Mouse (Mus musculus) kidney, embryonic 16.5 days (tissue): ENCODE measurements at regions not wholly inside any gene's neighbourhood (a gene's known extent, or its start where the extent isn't known, plus 50 kb on each side); places are given as distances from the start of the nearest gene placed in this dataset.

Experiments used
- ATAC-seq: fragments of 200-750 bp; cut with Nextera tagmentation; 2 replicates; pipeline ENCODE4 v1.8.0; 2017; ENCODE audit warnings: moderate TSS enrichment; ENCODE audit not compliant: low FRiP score, low TSS enrichment
- H3K27ac ChIP-seq: fragments of 300-500 bp; sonication (generic); 2 replicates; pipeline ENCODE4 v1.5.1; 2014; ENCODE audit warnings: low read length
- H3K27me3 ChIP-seq: fragments of 300-500 bp; sonication (generic); 2 replicates; pipeline ENCODE4 v1.6.1; 2014; ENCODE audit warnings: low read length, control low read depth, mixed read lengths; ENCODE audit not compliant: insufficient read depth
- H3K36me3 ChIP-seq: fragments of 300-500 bp; sonication (generic); 2 replicates; pipeline ENCODE4 v1.6.1; 2014; ENCODE audit warnings: low read length, control low read depth, mixed read lengths; ENCODE audit not compliant: insufficient read depth
- H3K4me1 ChIP-seq: fragments of 300-500 bp; sonication (generic); 2 replicates; pipeline ENCODE4 v1.6.1; 2014; ENCODE audit warnings: low read length, control low read depth, mixed read lengths; ENCODE audit not compliant: insufficient read depth
- H3K4me2 ChIP-seq: fragments of 300-500 bp; sonication (generic); replicated peaks from 2 replicates; pipeline ENCODE4 v1.6.1; 2014; ENCODE audit warnings: low read depth, low read length
- H3K4me3 ChIP-seq: fragments of 300-500 bp; sonication (generic); 2 replicates; pipeline ENCODE4 v1.5.1; 2014; ENCODE audit warnings: mild to moderate bottlenecking, low read length
- H3K9ac ChIP-seq: fragments of 300-500 bp; sonication (generic); replicated peaks from 2 replicates; pipeline ENCODE4 v1.6.1; 2014; ENCODE audit warnings: low read length
- H3K9me3 ChIP-seq: fragments of 300-500 bp; sonication (generic); 2 replicates; pipeline ENCODE4 v1.6.1; 2016; ENCODE audit warnings: low read length, control low read depth
- WGBS: fragments of 180-500 bp; shearing (Covaris S2); extraction: QIAGEN DNeasy Blood & Tissue Kit; methylation state at CpG from one replicate; pipeline ENCODE4 v1.1.7; 2014; 5-methylcytosine and 5-hydroxymethylcytosine counted together

DNA sequence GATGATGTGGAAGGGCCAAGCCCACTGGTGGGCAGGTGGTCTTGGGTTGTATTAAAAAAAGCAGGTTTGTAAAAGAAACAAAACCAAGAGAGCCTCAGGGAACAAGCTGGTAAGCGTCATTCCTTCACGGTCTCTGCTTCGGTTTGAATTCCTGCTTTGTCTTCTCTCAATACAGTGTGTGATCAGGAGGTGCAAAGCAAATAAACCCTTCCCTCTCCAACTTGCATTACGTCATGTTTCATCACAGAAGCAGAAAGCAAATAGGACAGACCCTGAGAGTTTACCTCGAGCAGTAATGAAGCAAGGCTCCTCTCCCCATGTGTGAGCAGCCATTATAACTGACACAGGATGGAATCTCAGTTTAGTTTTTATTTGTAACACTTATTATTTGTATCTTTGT is 231.6 kb upstream of the Cobl start:
- 54% methylated on average over 5 of the region's 5 CpGs for WGBS
- Histone ChIP-seq H3K27ac (no peak overlapping the region), H3K4me2 (no peak overlapping the region), H3K36me3 (no peaks in the 10 kb centered on the region), H3K9ac (no peak overlapping the region), H3K27me3 (no peaks in the 10 kb centered on the region), H3K9me3 (no peaks in the 10 kb centered on the region), H3K4me1 (no peaks in the 10 kb centered on the region), H3K4me3 (no peak overlapping the region)
- ATAC-seq: no peak

- no peaks in the 10 kb centered on the region for H3K27me3 ChIP-seq
- no peak overlapping the region for H3K9ac ChIP-seq
- no peak overlapping the region for H3K27ac ChIP-seq
- no peaks in the 10 kb centered on the region for H3K36me3 ChIP-seq
- ATAC-seq: no peak
- H3K4me2 ChIP-seq: no peak overlapping the region
- no peaks in the 10 kb centered on the region for H3K9me3 ChIP-seq
- no peaks in the 10 kb centered on the region for H3K4me1 ChIP-seq
- H3K4me3 ChIP-seq: no peak overlapping the region
Measured at GRCm38 (mm10) chr11:12692836-12693235, 228.1 kb upstream of the Cobl start.

GRCm38 (mm10) chr11:12686717-12687116 is 222.0 kb upstream of the Cobl start:
- WGBS: 94% methylated on average over 4 of the region's 4 CpGs
- Histone ChIP-seq H3K27ac (no peak overlapping the region), H3K9me3 (no peaks in the 10 kb centered on the region), H3K9ac (no peak overlapping the region), H3K4me2 (no peak overlapping the region), H3K4me1 (no peaks in the 10 kb centered on the region), H3K36me3 (no peaks in the 10 kb centered on the region), H3K4me3 (no peak overlapping the region), H3K27me3 (no peaks in the 10 kb centered on the region)
- ATAC-seq: no peak

DNA sequence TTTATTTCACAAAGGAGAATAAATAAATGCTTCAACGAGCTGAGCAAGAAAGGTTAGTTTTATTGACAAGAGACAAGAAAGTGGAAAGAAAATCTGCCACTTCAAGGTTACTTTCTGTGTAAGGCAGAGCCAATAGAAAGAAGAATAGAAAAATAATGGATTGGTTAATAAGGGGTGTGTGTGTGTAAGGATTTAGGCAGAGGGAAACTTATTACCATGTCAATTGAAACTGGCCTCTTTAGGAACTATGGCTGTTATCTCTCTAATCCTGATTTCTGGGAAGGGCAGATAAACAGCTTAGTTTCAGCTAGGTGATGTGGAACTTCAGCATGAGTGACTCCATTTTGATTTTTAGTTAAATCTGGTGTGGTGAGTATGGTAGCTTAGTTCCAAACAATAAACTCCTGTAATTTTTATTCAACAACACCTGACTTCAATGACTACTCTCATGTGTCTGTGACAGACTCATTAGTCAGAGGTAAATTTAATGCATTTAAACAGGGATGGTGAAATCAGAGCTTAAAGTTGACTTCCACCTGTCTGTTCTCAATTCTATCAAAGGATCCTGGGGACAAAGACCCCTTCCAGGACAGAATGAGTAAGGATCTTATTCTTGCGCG is 197.2 kb upstream of the Cobl start:
- H3K4me3 ChIP-seq: no peak overlapping the region
- WGBS: 79% methylated on average over 3 of the region's 3 CpGs
- H3K27ac ChIP-seq: no peak overlapping the region
- no peaks in the 10 kb centered on the region for H3K9me3 ChIP-seq
- H3K9ac ChIP-seq: no peak overlapping the region
- no peak overlapping the region for H3K4me2 ChIP-seq
- H3K27me3 ChIP-seq: no peaks in the 10 kb centered on the region
- no peaks in the 10 kb centered on the region for H3K4me1 ChIP-seq
- H3K36me3 ChIP-seq: no peaks in the 10 kb centered on the region
- ATAC-seq: no peak

GRCm38 (mm10) chr11:12658847-12659246 is 194.1 kb upstream of the Cobl start:
- no peaks in the 10 kb centered on the region for H3K27me3 ChIP-seq
- H3K27ac ChIP-seq: no peak overlapping the region
- no peak for ATAC-seq
- no peaks in the 10 kb centered on the region for H3K9me3 ChIP-seq
- H3K4me3 ChIP-seq: no peak overlapping the region
- H3K9ac ChIP-seq: no peak overlapping the region
- no peak overlapping the region for H3K4me2 ChIP-seq
- no peaks in the 10 kb centered on the region for H3K4me1 ChIP-seq
- no peaks in the 10 kb centered on the region for H3K36me3 ChIP-seq

DNA sequence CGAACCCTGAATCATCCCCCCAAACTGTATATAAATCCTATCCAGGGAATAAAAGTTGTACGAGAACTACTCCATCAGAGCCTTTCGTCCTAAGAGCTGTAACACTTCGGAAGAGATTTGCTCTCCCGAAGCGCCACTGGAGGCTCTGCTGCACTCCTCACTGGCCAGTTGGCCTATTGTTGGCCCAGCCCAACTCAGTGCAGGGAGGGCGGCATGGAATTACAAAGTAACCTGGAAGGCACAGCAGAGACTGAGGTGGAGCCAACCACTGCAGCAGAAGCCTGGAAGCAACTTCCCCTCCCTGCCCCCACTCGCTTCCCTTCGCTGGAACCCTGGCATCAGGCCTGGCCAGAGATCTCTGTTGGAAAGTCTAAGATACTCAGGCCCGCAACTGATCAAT is 191.7 kb upstream of the Cobl start:
- Histone ChIP-seq H3K9me3 (no peaks in the 10 kb centered on the region), H3K4me2 (no peak overlapping the region), H3K27ac (no peak overlapping the region), H3K9ac (no peak overlapping the region), H3K27me3 (no peaks in the 10 kb centered on the region), H3K36me3 (no peaks in the 10 kb centered on the region), H3K4me3 (no peak overlapping the region), H3K4me1 (no peaks in the 10 kb centered on the region)
- ATAC-seq: peak; percentile 39; the same call in 1 of the 2 replicates
- 49% methylated on average over 10 of the region's 10 CpGs for WGBS
